Mouse (Mus musculus) liver, embryonic 12.5 days (tissue): ENCODE measurements around the gene H2afj. TPM values are rescaled to one million over a fixed set of nuclear protein-coding genes. Genes with fewer than 3 reads are reported as not detected.
"Not testable (repeated sequence)": the region's sequence is repeated elsewhere in the genome, so short reads cannot be mapped to it uniquely, and the experiment has no call there.

Experiments used
- ATAC-seq: fragments of 200-750 bp; cut with Nextera tagmentation; 2 replicates; pipeline ENCODE4 v1.8.0; 2017; ENCODE audit warnings: moderate number of reproducible peaks, mild to moderate bottlenecking, moderate library complexity
- H3K27ac ChIP-seq: fragments of 300-500 bp; sonication (generic); 2 replicates; pipeline ENCODE4 v1.5.1; 2016; ENCODE audit warnings: mild to moderate bottlenecking
- H3K27me3 ChIP-seq: fragments of 300-500 bp; sonication (generic); replicated peaks from 2 replicates; pipeline ENCODE4 v1.6.1; 2016; ENCODE audit warnings: mild to moderate bottlenecking, moderate library complexity
- H3K36me3 ChIP-seq: fragments of 300-500 bp; sonication (generic); 2 replicates; pipeline ENCODE4 v1.6.1; 2016; ENCODE audit warnings: mild to moderate bottlenecking, moderate library complexity
- H3K4me1 ChIP-seq: fragments of 300-500 bp; sonication (generic); 2 replicates; pipeline ENCODE4 v1.6.1; 2016
- H3K4me2 ChIP-seq: fragments of 300-500 bp; sonication (generic); 2 replicates; pipeline ENCODE4 v1.6.1; 2016; ENCODE audit warnings: mild to moderate bottlenecking, moderate library complexity
- H3K4me3 ChIP-seq: fragments of 300-500 bp; sonication (generic); 2 replicates; pipeline ENCODE4 v1.5.1; 2016; ENCODE audit warnings: mild to moderate bottlenecking, moderate library complexity
- H3K9ac ChIP-seq: fragments of 300-500 bp; sonication (generic); 2 replicates; pipeline ENCODE4 v1.6.1; 2016; ENCODE audit warnings: mild to moderate bottlenecking, moderate library complexity
- H3K9me3 ChIP-seq: fragments of 300-500 bp; sonication (generic); replicated peaks from 2 replicates; pipeline ENCODE4 v1.6.1; 2016; ENCODE audit warnings: mild to moderate bottlenecking, moderate library complexity
- WGBS: fragments of 180-500 bp; shearing (Covaris S2); methylation state at CpG from one replicate; pipeline ENCODE4 v1.1.7; 2016; ENCODE audit not compliant: insufficient replicate concordance; 5-methylcytosine and 5-hydroxymethylcytosine counted together
- polyA plus RNA-seq: library from polyadenylated mRNA; unstranded; fragments of >200 nt; fragmentation: Nextera tagmentation; extraction: Ambion mirVana; gene quantifications from 2 replicates; pipeline ENCODE4 v1.2.1, GENCODE M21; 2016

The H2afj gene
- polyA plus RNA-seq, 1 experiment from 2014 or later: 196 TPM

- peak; percentile 26; the same call in 1 of the 2 replicates for ATAC-seq
- Histone ChIP-seq H3K36me3 (no peaks in the 10 kb centered on the region), H3K4me3 (no peak overlapping the region), H3K9me3 (no peaks in the 10 kb centered on the region), H3K27ac (no peak overlapping the region), H3K4me2 (no peak overlapping the region), H3K9ac (no peak overlapping the region), H3K27me3 (peaks cover 31% of the 10 kb centered on the region), H3K4me1 (peaks cover 59% of the 10 kb centered on the region)
- 25% methylated on average over 1 of the region's 1 CpGs for WGBS
Observed at GRCm38 (mm10) chr6:136795110-136795509, 12.9 kb upstream of the H2afj start.

GRCm38 (mm10) chr6:136795850-136796249, 12.2 kb upstream of the H2afj start:
- ATAC-seq: no peak
- H3K36me3 ChIP-seq: no peaks in the 10 kb centered on the region
- 60% methylated on average over 6 of the region's 6 CpGs for WGBS
- H3K4me1 ChIP-seq: peaks cover 65% of the 10 kb centered on the region
- no peak overlapping the region for H3K27ac ChIP-seq
- no peaks in the 10 kb centered on the region for H3K9me3 ChIP-seq
- H3K9ac ChIP-seq: no peak overlapping the region
- H3K4me2 ChIP-seq: no peak overlapping the region
- H3K27me3 ChIP-seq: peaks cover 31% of the 10 kb centered on the region
- H3K4me3 ChIP-seq: no peak overlapping the region

- peak; percentile 96 for ATAC-seq
- Histone ChIP-seq H3K4me1 (peaks cover 77% of the 10 kb centered on the region), H3K27me3 (peaks cover 15% of the 10 kb centered on the region), H3K4me2 (peak overlapping the region; percentile 63), H3K9ac (peak overlapping the region; percentile 71), H3K27ac (peak overlapping the region; percentile 94), H3K4me3 (peak overlapping the region; percentile 54)
- WGBS: 54% methylated on average over 3 of the region's 3 CpGs
- H3K9me3 ChIP-seq, H3K36me3 ChIP-seq: not testable (repeated sequence)
Observed at GRCm38 (mm10) chr6:136797874-136798693, 10.0 kb upstream of the H2afj start.

GRCm38 (mm10) chr6:136800710-136801109, 7.3 kb upstream of the H2afj start:
- Histone ChIP-seq H3K9me3 (no peaks in the 10 kb centered on the region), H3K4me1 (peaks cover 68% of the 10 kb centered on the region), H3K4me2 (no peak overlapping the region), H3K27ac (peak overlapping the region; percentile 24; the same call in 1 of the 2 replicates), H3K27me3 (peaks cover 2% of the 10 kb centered on the region; the same call in 1 of the 2 replicates), H3K4me3 (no peak overlapping the region), H3K9ac (no peak overlapping the region), H3K36me3 (no peaks in the 10 kb centered on the region)
- ATAC-seq: no peak
- 86% methylated on average over 8 of the region's 8 CpGs for WGBS

- no peak for ATAC-seq
- Histone ChIP-seq H3K27ac (peak overlapping the region; percentile 24; the same call in 1 of the 2 replicates), H3K4me2 (0 out of 2 replicates have a peak overlapping the region, but pooled peaks have one; percentile 9), H3K4me1 (peaks cover 69% of the 10 kb centered on the region), H3K27me3 (no peaks in the 10 kb centered on the region), H3K9ac (no peak overlapping the region), H3K36me3 (no peaks in the 10 kb centered on the region), H3K4me3 (no peak overlapping the region), H3K9me3 (no peaks in the 10 kb centered on the region)
- WGBS: 65% methylated on average over 6 of the region's 6 CpGs
Observed at GRCm38 (mm10) chr6:136801274-136801673, 6.8 kb upstream of the H2afj start.

GRCm38 (mm10) chr6:136803093-136803738, 4.8 kb upstream of the H2afj start:
- Histone ChIP-seq H3K36me3 (no peaks in the 10 kb centered on the region), H3K4me2 (peak overlapping the region; percentile 79), H3K9ac (peak overlapping the region; percentile 91), H3K9me3 (no peaks in the 10 kb centered on the region), H3K4me3 (peak overlapping the region; percentile 67), H3K27ac (peak overlapping the region; percentile 100), H3K27me3 (no peaks in the 10 kb centered on the region), H3K4me1 (peaks cover 71% of the 10 kb centered on the region)
- 5% methylated on average over 12 of the region's 12 CpGs for WGBS
- peak; percentile 0; the same call in 1 of the 2 replicates for ATAC-seq

- peak; percentile 77 for ATAC-seq
- Histone ChIP-seq H3K36me3 (no peaks in the 10 kb centered on the region), H3K27me3 (no peaks in the 10 kb centered on the region), H3K27ac (peak within 1 kb of the TSS; percentile 100), H3K9me3 (no peaks in the 10 kb centered on the region), H3K4me3 (peak within 1 kb of the TSS; percentile 67), H3K4me1 (peaks cover 63% of the 10 kb centered on the region), H3K9ac (peak within 1 kb of the TSS; percentile 91), H3K4me2 (peak within 1 kb of the TSS; percentile 79)
- under 1% methylated on average over 50 of the region's 50 CpGs for WGBS
Observed at GRCm38 (mm10) chr6:136803739-136804633, 4.1 kb upstream of the H2afj start, which contains the start of gene Hist4h4. Gene Hist4h4, minus strand, starts transcription at chr6:136804415.

- Histone ChIP-seq H3K27ac (peak overlapping the region; percentile 100), H3K27me3 (no peaks in the 10 kb centered on the region), H3K4me3 (peak overlapping the region; percentile 67), H3K9ac (peak overlapping the region; percentile 91), H3K9me3 (no peaks in the 10 kb centered on the region), H3K4me2 (peak overlapping the region; percentile 79), H3K4me1 (peaks cover 65% of the 10 kb centered on the region), H3K36me3 (peaks cover 3% of the 10 kb centered on the region)
- ATAC-seq: no peak
- 13% methylated on average over 9 of the region's 9 CpGs for WGBS
Observed at GRCm38 (mm10) chr6:136804705-136805408, 3.2 kb upstream of the H2afj start.

- Histone ChIP-seq H3K4me1 (peaks cover 68% of the 10 kb centered on the region), H3K27me3 (no peaks in the 10 kb centered on the region), H3K27ac (peak overlapping the region; percentile 100), H3K36me3 (peaks cover 9% of the 10 kb centered on the region), H3K9ac (peak overlapping the region; percentile 91), H3K4me3 (peak overlapping the region; percentile 67), H3K4me2 (peak overlapping the region; percentile 79), H3K9me3 (no peaks in the 10 kb centered on the region)
- ATAC-seq: no peak
- WGBS: 71% methylated on average over 1 of the region's 1 CpGs
Observed at GRCm38 (mm10) chr6:136805409-136805775, 2.7 kb upstream of the H2afj start.

GRCm38 (mm10) chr6:136806819-136807218, 1.2 kb upstream of the H2afj start:
- H3K4me2 ChIP-seq: peak overlapping the region; percentile 85
- peak overlapping the region; percentile 95 for H3K4me3 ChIP-seq
- peak overlapping the region; percentile 100 for H3K27ac ChIP-seq
- peaks cover 67% of the 10 kb centered on the region for H3K4me1 ChIP-seq
- ATAC-seq: no peak
- peaks cover 23% of the 10 kb centered on the region for H3K36me3 ChIP-seq
- no peaks in the 10 kb centered on the region for H3K9me3 ChIP-seq
- H3K27me3 ChIP-seq: no peaks in the 10 kb centered on the region
- WGBS: 57% methylated on average over 5 of the region's 5 CpGs
- peak overlapping the region; percentile 72 for H3K9ac ChIP-seq
